Mouse (Mus musculus): ENCODE measurements around the gene Tspyl3. TPM values are rescaled to one million over a fixed set of nuclear protein-coding genes. Genes with fewer than 3 reads are reported as not detected.

Gene Tspyl3
- total and polyA plus RNA-seq, 2 experiments from 2014 or later: 30.1 to 42.4 TPM

- WGBS: 64% methylated on average over 1 of the region's 1 CpGs
These were observed 22.5 kb downstream of the Tspyl3 start for GRCm38 (mm10) chr2:153202766-153203165.

GRCm38 (mm10) chr2:153199114-153199513 lies 26.1 kb downstream of the Tspyl3 start:
- 89% methylated on average over 2 of the region's 2 CpGs for WGBS
- Histone ChIP-seq H3K27me3 (ENCODE audit: insufficient read depth, low read length) (no peaks in the 10 kb centered on the region), H3K27ac (no peak overlapping the region), H3K4me2 (ENCODE audit: low read depth, low read length) (no peak overlapping the region), H3K36me3 (ENCODE audit: insufficient read depth, low read length) (peaks cover 40% of the 10 kb centered on the region), H3K9ac (replicated peaks; ENCODE audit: low read length) (no peak overlapping the region), H3K4me3 (ENCODE audit: low read length) (no peak overlapping the region), H3K9me3 (ENCODE audit: low read length) (no peaks in the 10 kb centered on the region), H3K4me1 (ENCODE audit: insufficient read depth, low read length) (no peaks in the 10 kb centered on the region)
- TF ChIP-seq CTCF (IDR thresholded peaks at IDR 0.05; ENCODE audit: low read depth): no peak
- no peak for ATAC-seq
- no peak for DNase-seq (ENCODE audit: low spot score)

More at GRCm38 (mm10) chr2:153202766-153203165, 22.5 kb downstream of the Tspyl3 start:
- DNase-seq (ENCODE audit: low spot score) (no peak), ATAC-seq (no peak)
- H3K4me1 ChIP-seq (ENCODE audit: insufficient read depth, low read length): no peaks in the 10 kb centered on the region
- H3K4me2 ChIP-seq (ENCODE audit: low read depth, low read length): no peak overlapping the region
- no peak overlapping the region for H3K27ac ChIP-seq
- no peaks in the 10 kb centered on the region for H3K9me3 ChIP-seq (ENCODE audit: low read length)
- no peak overlapping the region for H3K9ac ChIP-seq (replicated peaks; ENCODE audit: low read length)
- H3K27me3 ChIP-seq (ENCODE audit: insufficient read depth, low read length): no peaks in the 10 kb centered on the region
- H3K36me3 ChIP-seq (ENCODE audit: insufficient read depth, low read length): peaks cover 50% of the 10 kb centered on the region
- H3K4me3 ChIP-seq (ENCODE audit: low read length): no peak overlapping the region
- no peak for TF ChIP-seq CTCF (IDR thresholded peaks at IDR 0.05; ENCODE audit: low read depth)

- no peak overlapping the region for H3K4me3 ChIP-seq (ENCODE audit: low read length)
- no peak overlapping the region for H3K4me2 ChIP-seq (ENCODE audit: low read depth, low read length)
- H3K9ac ChIP-seq (replicated peaks; ENCODE audit: low read length): no peak overlapping the region
- ATAC-seq (no peak), DNase-seq (ENCODE audit: low spot score) (no peak)
- TF ChIP-seq CTCF (IDR thresholded peaks at IDR 0.05; ENCODE audit: low read depth): no peak
- 84% methylated on average over 5 of the region's 5 CpGs for WGBS
- no peak overlapping the region for H3K27ac ChIP-seq
- no peaks in the 10 kb centered on the region for H3K4me1 ChIP-seq (ENCODE audit: insufficient read depth, low read length)
- H3K27me3 ChIP-seq (ENCODE audit: insufficient read depth, low read length): no peaks in the 10 kb centered on the region
- no peaks in the 10 kb centered on the region for H3K9me3 ChIP-seq (ENCODE audit: low read length)
- H3K36me3 ChIP-seq (ENCODE audit: insufficient read depth, low read length): peaks cover 43% of the 10 kb centered on the region
These were observed 26.8 kb downstream of the Tspyl3 start for GRCm38 (mm10) chr2:153198485-153198884.

GRCm38 (mm10) chr2:153194255-153194654 lies 31.0 kb downstream of the Tspyl3 start:
- WGBS: 96% methylated on average over 3 of the region's 3 CpGs
- Histone ChIP-seq H3K4me3 (ENCODE audit: low read length) (no peak overlapping the region), H3K4me2 (ENCODE audit: low read depth, low read length) (no peak overlapping the region), H3K9ac (replicated peaks; ENCODE audit: low read length) (no peak overlapping the region), H3K27me3 (ENCODE audit: insufficient read depth, low read length) (no peaks in the 10 kb centered on the region), H3K36me3 (ENCODE audit: insufficient read depth, low read length) (peaks cover 65% of the 10 kb centered on the region), H3K27ac (no peak overlapping the region), H3K4me1 (ENCODE audit: insufficient read depth, low read length) (no peaks in the 10 kb centered on the region), H3K9me3 (ENCODE audit: low read length) (no peaks in the 10 kb centered on the region)
- no peak for DNase-seq (ENCODE audit: low spot score)
- no peak for ATAC-seq
- TF ChIP-seq CTCF (IDR thresholded peaks at IDR 0.05; ENCODE audit: low read depth): no peak

GRCm38 (mm10) chr2:153191242-153191641 lies 34.0 kb downstream of the Tspyl3 start:
- Histone ChIP-seq H3K9me3 (ENCODE audit: low read length) (no peaks in the 10 kb centered on the region), H3K27me3 (ENCODE audit: insufficient read depth, low read length) (no peaks in the 10 kb centered on the region), H3K27ac (no peak overlapping the region), H3K4me2 (ENCODE audit: low read depth, low read length) (no peak overlapping the region), H3K4me3 (ENCODE audit: low read length) (no peak overlapping the region), H3K36me3 (ENCODE audit: insufficient read depth, low read length) (peaks cover 82% of the 10 kb centered on the region), H3K4me1 (ENCODE audit: insufficient read depth, low read length) (no peaks in the 10 kb centered on the region), H3K9ac (replicated peaks; ENCODE audit: low read length) (no peak overlapping the region)
- ATAC-seq (no peak), DNase-seq (ENCODE audit: low spot score) (no peak)
- 73% methylated on average over 2 of the region's 2 CpGs for WGBS
- no peak for TF ChIP-seq CTCF (IDR thresholded peaks at IDR 0.05; ENCODE audit: low read depth)

GRCm38 (mm10) chr2:153187848-153188247 lies 37.4 kb downstream of the Tspyl3 start:
- Histone ChIP-seq H3K4me1 (ENCODE audit: insufficient read depth, low read length) (no peaks in the 10 kb centered on the region), H3K4me3 (ENCODE audit: low read length) (no peak overlapping the region), H3K4me2 (ENCODE audit: low read depth, low read length) (no peak overlapping the region), H3K27me3 (ENCODE audit: insufficient read depth, low read length) (no peaks in the 10 kb centered on the region), H3K36me3 (ENCODE audit: insufficient read depth, low read length) (peaks cover 89% of the 10 kb centered on the region), H3K9me3 (ENCODE audit: low read length) (no peaks in the 10 kb centered on the region), H3K9ac (replicated peaks; ENCODE audit: low read length) (no peak overlapping the region), H3K27ac (no peak overlapping the region)
- ATAC-seq (no peak), DNase-seq (ENCODE audit: low spot score) (no peak)
- 90% methylated on average over 2 of the region's 2 CpGs for WGBS
- no peak for TF ChIP-seq CTCF (IDR thresholded peaks at IDR 0.05; ENCODE audit: low read depth)

- no peak overlapping the region for H3K9ac ChIP-seq (replicated peaks; ENCODE audit: low read length)
- peak; percentile 45; the same call in 1 of the 2 replicates for ATAC-seq
- no peak overlapping the region for H3K4me3 ChIP-seq (ENCODE audit: low read length)
- no peaks in the 10 kb centered on the region for H3K27me3 ChIP-seq (ENCODE audit: insufficient read depth, low read length)
- WGBS: 47% methylated on average over 2 of the region's 2 CpGs
- H3K4me2 ChIP-seq (ENCODE audit: low read depth, low read length): no peak overlapping the region
- peaks cover 80% of the 10 kb centered on the region for H3K36me3 ChIP-seq (ENCODE audit: insufficient read depth, low read length)
- TF ChIP-seq CTCF (IDR thresholded peaks at IDR 0.05; ENCODE audit: low read depth): no peak
- H3K27ac ChIP-seq: no peak overlapping the region
- no peaks in the 10 kb centered on the region for H3K9me3 ChIP-seq (ENCODE audit: low read length)
- peak; percentile 23 for DNase-seq (ENCODE audit: low spot score)
- no peaks in the 10 kb centered on the region for H3K4me1 ChIP-seq (ENCODE audit: insufficient read depth, low read length)
These were observed 39.1 kb downstream of the Tspyl3 start for GRCm38 (mm10) chr2:153186176-153186591.

All from hindbrain, postnatal 0 days (tissue).